Mouse (Mus musculus) gastrocnemius, postnatal 4 days (tissue): ENCODE data around the gene Dll1. TPM values are rescaled to one million over a fixed set of nuclear protein-coding genes. Genes with fewer than 3 reads are reported as not detected.
A peak's percentile ranks its signal among the peaks of the same experiment; 100 is the strongest.

Source experiments
- DNase-seq, 2 experiments: peaks; one replicate each; pipeline ENCODE4 v3.0.0; 2021 to 2022; ENCODE audit warnings: low spot score in 2 of 2, mixed read lengths in 2 of 2
- total RNA-seq, 2 experiments: library from RNA; stranded (reverse); gene quantifications; 2 replicates each; pipeline ENCODE4 v1.2.3; 2021

Dll1 gene
- total RNA-seq, 2 experiments from 2014 or later: 16.7 to 18.7 TPM

DNA sequence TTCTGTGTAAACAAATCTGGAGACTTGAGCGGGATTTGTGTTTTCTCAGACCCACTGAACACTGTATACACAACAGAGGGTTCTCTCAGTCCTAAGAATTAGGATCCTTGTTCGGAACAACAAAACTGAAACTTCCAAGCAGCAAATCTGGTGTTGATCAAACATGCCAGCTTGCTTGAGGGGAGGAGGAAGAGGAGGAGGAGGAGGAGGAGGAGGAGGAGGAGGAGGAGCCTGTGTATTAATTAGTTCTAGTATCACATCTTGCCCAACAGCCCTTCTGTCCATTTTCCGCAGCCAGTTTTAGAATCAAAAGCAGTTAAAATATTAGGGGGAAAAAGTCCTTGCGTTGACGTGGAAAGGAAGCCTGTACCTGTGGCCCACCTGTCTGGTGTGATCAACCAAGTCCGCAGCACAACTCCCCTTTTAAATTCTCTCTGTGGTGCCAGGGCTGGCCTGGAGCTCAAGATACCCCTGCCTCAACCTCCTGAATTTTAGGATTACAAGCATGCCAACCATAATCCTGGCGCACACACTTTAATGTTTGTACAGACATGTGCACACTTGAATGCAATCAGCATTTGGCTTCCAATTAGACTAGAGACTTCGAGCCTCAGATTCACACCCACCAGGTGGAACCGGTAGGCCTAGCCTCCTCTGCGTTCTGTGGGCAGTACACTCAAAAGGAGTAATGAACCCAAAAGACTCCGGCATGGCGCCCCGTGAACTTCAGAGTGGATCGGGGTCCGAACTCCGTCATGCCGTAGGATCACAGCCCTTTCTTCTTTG, 3.3 kb upstream of the Dll1 start:
- DNase-seq: no peak

- no peak for DNase-seq
Measured at GRCm38 (mm10) chr17:15378413-15379109, 1.9 kb upstream of the Dll1 start.

GRCm38 (mm10) chr17:15377901-15378300, 1.2 kb upstream of the Dll1 start:
- no peak for DNase-seq

DNA sequence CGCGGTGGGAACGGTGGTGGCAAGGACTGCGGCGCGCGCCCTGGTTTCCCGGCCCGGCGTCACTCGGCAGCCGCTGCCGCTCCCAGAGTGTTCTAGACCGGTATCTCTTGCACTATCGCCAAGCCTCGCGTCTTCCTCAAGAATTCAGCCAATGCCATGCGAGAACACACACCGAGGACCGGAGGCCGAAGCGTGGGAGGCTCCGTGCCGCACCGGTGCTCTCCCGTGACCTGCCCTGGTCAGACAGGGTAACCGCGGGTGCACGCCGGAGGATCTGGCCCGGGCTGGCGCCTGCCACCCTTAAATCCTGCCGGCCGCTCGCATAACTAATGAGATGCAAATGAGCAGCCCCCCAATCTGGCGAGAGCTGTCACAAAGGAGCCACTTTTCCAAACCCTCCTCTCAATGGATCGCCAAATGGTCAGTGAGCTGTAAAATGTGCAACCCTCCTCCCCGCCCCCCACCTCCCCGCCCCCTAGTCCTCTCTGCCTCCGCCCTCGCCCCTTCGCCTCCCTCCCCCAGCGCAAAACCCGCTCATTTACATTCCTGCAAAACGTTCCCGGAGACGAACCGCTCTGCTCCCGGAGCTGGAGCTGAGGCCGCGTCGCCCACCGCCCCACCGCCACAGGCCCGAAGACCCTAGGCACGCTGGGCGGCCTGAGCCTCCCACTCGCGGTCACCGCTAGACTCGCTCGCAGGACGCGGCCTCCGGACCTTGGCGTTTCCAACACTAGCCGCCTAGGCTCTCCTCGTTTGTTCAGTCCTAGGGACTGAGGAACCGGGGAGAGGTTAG, 775 bp downstream of the Dll1 start:
- DNase-seq: peak; percentile 46 to 61

GRCm38 (mm10) chr17:15375224-15375623, 1.4 kb downstream of the Dll1 start:
- DNase-seq: no peak

DNA sequence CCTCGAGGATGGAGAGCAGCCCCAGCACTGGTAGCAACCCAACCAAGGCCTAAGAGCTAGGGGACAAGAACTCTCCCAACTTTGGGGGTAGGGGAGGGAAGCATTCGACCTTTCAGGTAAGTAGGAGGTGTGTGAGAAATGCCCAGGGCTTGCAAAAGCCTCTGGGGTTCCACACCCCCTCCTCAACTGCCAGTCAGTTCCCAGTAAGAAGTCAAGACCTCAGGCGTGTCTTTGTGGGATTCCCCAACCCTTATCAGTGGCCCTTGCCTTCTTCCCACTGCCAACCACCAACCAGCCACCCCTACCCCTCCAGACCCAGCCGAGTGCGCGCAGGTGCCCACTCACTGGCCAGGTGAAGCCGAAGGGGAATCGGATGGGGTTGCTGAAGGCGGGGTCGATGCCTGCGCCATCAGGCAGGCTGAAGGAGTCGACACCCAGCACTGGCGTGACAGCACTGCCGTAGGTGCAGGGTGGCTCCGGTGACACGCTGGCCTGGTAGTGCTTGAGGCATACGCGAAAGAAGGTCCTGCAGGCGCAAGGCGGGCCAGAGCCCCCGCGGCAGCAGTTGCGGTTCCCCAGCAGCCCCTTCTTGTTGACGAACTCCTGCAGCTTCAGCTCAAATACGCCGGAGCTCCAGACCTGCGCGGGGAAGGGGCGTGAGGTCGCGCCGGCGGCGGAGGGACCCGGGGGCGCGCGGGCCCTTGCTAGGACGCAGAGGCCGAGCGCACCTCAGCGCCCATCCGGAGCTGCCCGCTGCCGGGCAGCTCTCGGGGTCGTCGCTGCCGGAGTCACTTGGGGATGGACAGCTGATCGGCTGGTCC, 2.1 kb downstream of the Dll1 start:
- DNase-seq: peak; percentile 20 to 34

GRCm38 (mm10) chr17:15372931-15373652, 3.6 kb downstream of the Dll1 start:
- no peak for DNase-seq

DNA sequence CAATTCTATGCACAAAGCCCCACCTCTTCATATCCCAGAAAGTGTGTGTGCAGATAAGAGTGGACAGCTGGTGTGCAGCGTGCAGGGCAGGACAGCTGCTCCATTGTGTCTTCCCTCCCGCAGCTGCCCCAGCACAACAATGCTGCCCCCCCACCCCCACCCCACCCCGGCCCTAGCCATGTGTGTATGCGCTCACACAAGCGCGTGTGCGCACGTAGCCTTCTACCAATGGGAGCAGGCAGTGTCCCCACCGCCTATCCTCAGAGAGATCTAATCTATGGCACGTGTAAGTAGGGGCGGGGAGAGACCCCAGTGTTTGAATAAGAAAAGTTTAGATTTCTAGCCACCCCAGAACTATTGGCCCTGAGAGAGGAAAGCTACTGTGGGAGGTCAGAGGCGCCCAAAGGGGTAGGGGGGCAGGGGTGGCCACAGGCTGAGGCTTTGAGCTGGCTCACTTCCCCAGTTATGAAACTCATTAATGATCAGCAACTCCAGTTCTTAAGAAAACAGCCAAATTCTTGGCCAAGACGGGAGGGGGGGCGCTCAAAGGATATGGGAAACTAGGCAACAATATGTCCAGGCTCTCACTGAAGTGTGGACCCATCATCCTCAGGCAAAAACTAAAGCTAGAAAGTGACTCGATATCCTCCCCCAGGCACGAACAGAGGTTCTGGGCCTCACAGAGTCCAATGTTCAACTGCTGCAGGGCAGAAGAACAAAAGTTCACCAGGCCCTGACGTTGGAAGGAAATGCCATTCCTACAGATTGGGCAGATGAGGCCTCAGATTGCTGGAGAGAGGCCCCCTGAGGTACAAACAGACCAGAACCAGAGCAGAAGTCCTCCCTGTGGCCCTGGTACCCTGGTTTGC, 4.5 kb downstream of the Dll1 start:
- DNase-seq: no peak

- no peak for DNase-seq
Measured at GRCm38 (mm10) chr17:15370401-15370800, 6.3 kb downstream of the Dll1 start.

DNA sequence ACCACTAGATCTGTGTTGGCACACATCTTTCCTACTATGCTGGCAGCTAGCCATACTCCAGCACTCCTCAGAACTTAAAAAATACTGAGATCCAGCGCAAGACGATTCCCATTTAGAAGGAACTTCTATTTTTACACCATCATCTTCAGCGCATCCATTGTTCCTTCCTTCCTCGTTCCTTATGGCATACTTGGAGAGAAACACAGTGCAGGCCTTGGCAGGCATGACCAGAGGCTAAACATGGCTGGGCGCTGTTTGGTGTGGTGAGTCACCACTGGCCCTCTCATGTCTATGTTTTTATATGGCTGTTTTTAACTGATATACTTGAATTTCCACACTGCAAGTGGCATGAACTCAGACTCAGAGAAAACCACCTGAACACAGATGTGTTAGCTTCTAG, 11.0 kb downstream of the Dll1 start:
- peak in 1 of 2 experiments; percentile 43 for DNase-seq

GRCm38 (mm10) chr17:15363656-15364055, 13.0 kb downstream of the Dll1 start:
- no peak for DNase-seq

- DNase-seq: no peak
Measured at GRCm38 (mm10) chr17:15357071-15357470, 19.6 kb downstream of the Dll1 start.

DNA sequence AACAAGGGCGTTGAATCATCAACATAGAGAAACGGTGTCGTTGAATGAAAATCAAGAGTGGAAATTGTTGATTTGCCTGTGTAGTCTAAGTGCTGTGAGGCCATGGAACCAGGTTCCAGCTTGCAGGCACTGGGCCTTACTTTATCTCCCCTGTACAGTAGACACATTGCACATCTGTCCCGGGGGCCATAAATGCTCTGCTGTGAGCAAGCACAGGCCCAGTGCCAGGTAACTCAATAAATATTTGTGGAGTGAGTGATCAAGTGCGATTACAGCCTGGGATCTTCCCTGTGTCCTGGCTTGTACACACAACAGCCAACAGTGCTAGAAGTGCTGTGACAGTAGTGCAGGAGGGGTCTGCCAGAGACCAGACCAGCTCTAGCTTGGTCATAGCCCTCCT, 20.1 kb downstream of the Dll1 start:
- no peak for DNase-seq

- no peak for DNase-seq
Measured at GRCm38 (mm10) chr17:15355072-15355471, 21.6 kb downstream of the Dll1 start.

DNA sequence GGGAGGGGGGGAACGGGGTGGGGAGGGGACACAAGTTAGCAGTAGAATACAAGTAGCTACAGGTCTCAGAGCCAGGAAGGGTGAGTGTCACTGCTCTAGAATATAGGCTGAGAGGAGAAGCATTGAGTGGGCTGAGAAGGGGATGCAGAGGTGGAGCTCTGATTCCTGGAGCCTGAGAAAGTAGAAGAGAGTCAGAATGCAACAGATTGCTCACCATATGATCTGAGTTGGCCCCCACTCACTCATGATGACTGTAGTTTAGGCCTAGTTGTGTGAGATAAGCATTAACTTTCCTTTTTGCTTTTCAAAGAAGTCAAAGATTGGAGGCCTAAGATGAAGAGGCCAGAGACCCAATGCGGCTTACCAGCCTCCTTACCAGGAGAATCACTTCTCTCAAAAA, 22.7 kb downstream of the Dll1 start:
- DNase-seq: no peak

DNA sequence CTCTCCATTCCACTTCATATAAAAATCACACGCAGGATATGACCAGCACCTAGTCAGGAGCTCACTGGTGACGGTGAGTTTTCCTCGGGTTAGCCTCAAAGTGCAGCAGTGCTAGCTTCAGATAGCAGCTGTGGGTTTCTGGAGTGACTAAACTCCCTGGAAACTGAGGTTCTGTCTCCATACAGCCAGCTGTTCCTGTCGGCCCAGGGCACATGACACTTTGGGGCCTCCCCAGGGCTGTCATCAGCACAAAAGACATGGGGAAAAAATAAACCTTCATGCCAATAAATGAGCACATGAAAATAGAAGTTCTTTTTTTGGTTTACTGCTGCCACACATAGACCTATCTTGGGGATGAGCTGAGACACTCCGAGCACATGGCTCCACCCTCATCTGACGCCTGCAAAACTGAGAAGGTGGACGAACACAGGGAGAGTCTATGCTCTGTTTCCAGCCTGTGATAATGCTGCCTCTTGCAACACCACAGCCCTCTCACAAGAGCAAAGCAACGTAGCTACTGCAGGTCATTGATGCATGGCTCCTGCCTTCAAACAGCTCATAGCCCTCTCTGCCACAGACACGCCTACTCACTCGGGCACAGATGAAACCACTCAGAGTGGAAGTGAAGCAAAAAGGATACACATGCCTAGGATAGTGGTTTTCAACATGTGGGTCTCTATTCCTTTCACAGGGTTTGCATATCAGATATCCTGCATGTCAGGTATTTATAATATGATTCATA, 23.6 kb downstream of the Dll1 start:
- DNase-seq: no peak

- no peak for DNase-seq
Measured at GRCm38 (mm10) chr17:15350152-15350551, 26.5 kb downstream of the Dll1 start.

DNA sequence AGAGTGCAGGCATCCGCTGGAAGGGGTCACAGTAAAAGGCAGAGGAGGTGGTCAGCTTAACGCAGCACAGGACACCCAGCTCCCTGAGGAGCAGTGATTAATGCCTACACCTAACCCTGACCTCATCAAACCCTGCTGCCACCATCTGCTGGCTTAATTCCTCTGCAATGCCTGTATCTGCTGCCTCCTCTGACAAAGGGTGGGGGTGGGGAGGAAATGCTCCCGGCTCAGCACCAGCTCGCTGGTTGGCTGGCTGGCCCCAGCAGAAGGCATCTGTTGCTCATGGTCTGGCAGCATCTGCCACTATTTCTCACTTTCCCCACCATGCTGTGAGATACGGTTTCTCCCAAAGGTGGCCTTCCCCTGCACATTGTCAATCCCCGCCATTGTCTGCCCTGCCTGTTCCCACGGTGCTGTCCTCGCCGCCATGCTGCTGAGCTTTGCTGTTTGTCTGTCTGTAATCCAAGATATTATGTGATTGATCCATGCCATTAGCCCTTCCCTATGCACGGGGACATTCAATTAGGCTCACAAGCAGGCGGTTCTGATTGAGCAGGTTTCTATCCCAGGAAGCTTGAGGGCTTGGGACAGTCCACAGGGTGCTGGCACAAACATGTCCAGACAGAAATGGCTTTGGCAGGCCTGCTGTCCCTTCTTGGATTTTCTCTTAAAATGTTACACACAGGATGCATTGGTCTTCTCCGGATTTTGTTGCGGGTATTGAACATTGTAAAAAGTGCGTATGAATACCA, 33.4 kb downstream of the Dll1 start:
- DNase-seq: no peak
